Mouse (Mus musculus) cerebellum, adult 2 months (tissue): ENCODE measurements around the gene Nebl. TPM values are rescaled to one million over a fixed set of nuclear protein-coding genes. Genes with fewer than 3 reads are reported as not detected.
A peak's percentile ranks its signal among the peaks of the same experiment; 100 is the strongest.

Experiments used
- DNase-seq, 2 experiments: peaks; one replicate each; pipeline ENCODE4 v3.0.0; 2021
- H3K27ac ChIP-seq: fragments of 200-500 bp; 2 replicates; pipeline ENCODE4 v1.5.1; 2012; ENCODE audit warnings: low read length, control low read depth, inconsistent platforms; ENCODE audit not compliant: insufficient read depth
- H3K27me3 ChIP-seq: fragments of 200-500 bp; 2 replicates; pipeline ENCODE4 v1.6.1; 2012; ENCODE audit warnings: inconsistent platforms, mild to moderate bottlenecking, low read length, moderate library complexity; ENCODE audit not compliant: control insufficient read depth, insufficient read depth
- H3K4me1 ChIP-seq: fragments of 200-500 bp; 2 replicates; pipeline ENCODE4 v1.6.1; 2011; ENCODE audit warnings: low read length; ENCODE audit not compliant: control insufficient read depth, insufficient read depth
- H3K4me3 ChIP-seq: fragments of 200-500 bp; replicated peaks from 2 replicates; pipeline ENCODE3; 2011; ENCODE audit warnings: mild to moderate bottlenecking, low read depth, low read length, control low read depth; ENCODE audit not compliant: insufficient read depth
- CTCF ChIP-seq: fragments of 200-500 bp; IDR thresholded peaks from 2 replicates; pipeline ENCODE4 v1.5.1; 2011; ENCODE audit warnings: low read depth, mild to moderate bottlenecking, control low read depth, low read length, moderate library complexity, borderline replicate concordance; ENCODE audit not compliant: insufficient read depth
- POLR2A ChIP-seq: fragments of 200-500 bp; IDR thresholded peaks from 2 replicates; pipeline ENCODE4 v1.6.1; 2011; ENCODE audit warnings: low read length, control low read depth, borderline replicate concordance; ENCODE audit not compliant: insufficient read depth
- WGBS: fragments of 180-500 bp; shearing (Covaris S2); methylation state at CpG from one replicate; pipeline ENCODE4 v1.1.7; 2018; 5-methylcytosine and 5-hydroxymethylcytosine counted together
- polyA plus RNA-seq: library from polyadenylated mRNA; depleted of rRNA; stranded (reverse); fragments of >200 nt; gene quantifications from 2 replicates; pipeline ENCODE4 v1.2.3, GENCODE M21; 2012

The Nebl gene
- polyA plus RNA-seq, 1 experiment: 47.3 TPM

GRCm38 (mm10) chr2:17643869-17644268 is 87.4 kb downstream of the Nebl start:
- TF ChIP-seq POLR2A (no peak), CTCF (no peak)
- no peak for DNase-seq
- 60% methylated on average over 7 of the region's 7 CpGs for WGBS
- Histone ChIP-seq H3K27me3 (no peaks in the 10 kb centered on the region), H3K4me1 (no peaks in the 10 kb centered on the region), H3K27ac (no peak overlapping the region), H3K4me3 (no peak overlapping the region)

- Histone ChIP-seq H3K27ac (no peak overlapping the region), H3K4me3 (no peak overlapping the region), H3K27me3 (no peaks in the 10 kb centered on the region), H3K4me1 (no peaks in the 10 kb centered on the region)
- no peak for DNase-seq
- WGBS: 95% methylated on average over 7 of the region's 7 CpGs
- TF ChIP-seq POLR2A: no peak
- TF ChIP-seq CTCF: no peak
Observed at GRCm38 (mm10) chr2:17642770-17643169, 88.5 kb downstream of the Nebl start.

- no peaks in the 10 kb centered on the region for H3K4me1 ChIP-seq
- no peaks in the 10 kb centered on the region for H3K27me3 ChIP-seq
- no peak for DNase-seq
- WGBS: 78% methylated on average over 4 of the region's 4 CpGs
- no peak overlapping the region for H3K27ac ChIP-seq
- no peak overlapping the region for H3K4me3 ChIP-seq
- no peak for TF ChIP-seq POLR2A
- no peak for TF ChIP-seq CTCF
Observed at GRCm38 (mm10) chr2:17640861-17641260, 90.4 kb downstream of the Nebl start.

GRCm38 (mm10) chr2:17638631-17639030 is 92.6 kb downstream of the Nebl start:
- WGBS: 16% methylated on average over 5 of the region's 5 CpGs
- no peak for TF ChIP-seq POLR2A
- TF ChIP-seq CTCF: no peak

GRCm38 (mm10) chr2:17623931-17624330 is 107.3 kb downstream of the Nebl start:
- WGBS: 71% methylated on average over 3 of the region's 3 CpGs
- TF ChIP-seq CTCF: no peak
- TF ChIP-seq POLR2A: no peak
- no peak for DNase-seq
- no peak overlapping the region for H3K4me3 ChIP-seq
- H3K27ac ChIP-seq: no peak overlapping the region
- no peaks in the 10 kb centered on the region for H3K4me1 ChIP-seq
- H3K27me3 ChIP-seq: no peaks in the 10 kb centered on the region

More at GRCm38 (mm10) chr2:17638631-17639030, 92.6 kb downstream of the Nebl start:
- DNase-seq: peak in 1 of 2 experiments; percentile 11
- H3K27me3 ChIP-seq: no peaks in the 10 kb centered on the region
- H3K4me3 ChIP-seq: no peak overlapping the region
- no peaks in the 10 kb centered on the region for H3K4me1 ChIP-seq
- no peak overlapping the region for H3K27ac ChIP-seq

- H3K4me3 ChIP-seq: no peak overlapping the region
- no peak for DNase-seq
- no peaks in the 10 kb centered on the region for H3K4me1 ChIP-seq
- no peaks in the 10 kb centered on the region for H3K27me3 ChIP-seq
- TF ChIP-seq CTCF (no peak), POLR2A (no peak)
- H3K27ac ChIP-seq: no peak overlapping the region
- 56% methylated on average over 3 of the region's 3 CpGs for WGBS
Observed at GRCm38 (mm10) chr2:17610259-17610658, 121.0 kb downstream of the Nebl start.

GRCm38 (mm10) chr2:17603573-17603972 is 127.7 kb downstream of the Nebl start:
- no peak overlapping the region for H3K4me3 ChIP-seq
- DNase-seq: no peak
- TF ChIP-seq POLR2A: no peak
- no peak for TF ChIP-seq CTCF

GRCm38 (mm10) chr2:17600652-17601051 is 130.6 kb downstream of the Nebl start:
- Histone ChIP-seq H3K27ac (no peak overlapping the region), H3K4me3 (no peak overlapping the region), H3K27me3 (no peaks in the 10 kb centered on the region), H3K4me1 (no peaks in the 10 kb centered on the region)
- TF ChIP-seq POLR2A (no peak), CTCF (no peak)
- WGBS: 89% methylated on average over 2 of the region's 2 CpGs
- DNase-seq: no peak

More at GRCm38 (mm10) chr2:17603573-17603972, 127.7 kb downstream of the Nebl start:
- H3K27ac ChIP-seq: no peak overlapping the region
- WGBS: 73% methylated on average over 4 of the region's 4 CpGs
- no peaks in the 10 kb centered on the region for H3K4me1 ChIP-seq
- H3K27me3 ChIP-seq: no peaks in the 10 kb centered on the region

GRCm38 (mm10) chr2:17599860-17600259 is 131.4 kb downstream of the Nebl start:
- no peaks in the 10 kb centered on the region for H3K4me1 ChIP-seq
- 64% methylated on average over 4 of the region's 4 CpGs for WGBS

More at GRCm38 (mm10) chr2:17599860-17600259, 131.4 kb downstream of the Nebl start:
- Histone ChIP-seq H3K27me3 (no peaks in the 10 kb centered on the region), H3K4me3 (no peak overlapping the region), H3K27ac (no peak overlapping the region)
- DNase-seq: no peak
- TF ChIP-seq CTCF: no peak
- TF ChIP-seq POLR2A: no peak
